ENCODE assay signal across 30 mouse cellular contexts in the genomic region with DNA sequence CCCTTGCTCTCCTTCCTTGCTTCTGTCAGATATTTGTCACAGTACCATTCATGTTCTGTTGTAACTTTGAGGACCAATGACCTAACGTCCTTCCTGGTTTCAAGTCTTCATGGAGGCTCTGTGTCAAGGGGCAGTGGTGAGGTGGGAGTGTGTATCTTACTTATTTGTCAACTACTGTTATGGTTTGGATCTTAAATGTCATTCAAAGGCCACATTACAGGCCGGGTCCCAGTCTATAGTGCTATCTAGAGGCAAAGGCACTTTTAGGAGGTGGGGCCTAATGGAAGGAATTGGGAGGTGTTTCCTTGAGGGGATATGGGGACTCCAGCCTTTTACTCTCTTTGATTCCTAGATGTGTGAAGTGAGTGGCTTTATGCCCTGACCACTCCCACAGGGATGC.
"Had no signal": no experiment of that assay in that cellular context is flagged by ENCODE, and none has a peak within 500 bp of the region (broad histone marks: within the 10 kb centered on the region; RNA-seq: fewer than 3 reads in every experiment).

No protein-coding gene starts in this region.

- H3K36me3 ChIP-seq: limb, embryonic 10.5 days; limb, embryonic 12.5 days; limb, embryonic 13.5 days; limb, embryonic 15.5 days; liver, embryonic 12.5 days; liver, embryonic 13.5 days; liver, embryonic 15.5 days; lung, embryonic 15.5 days; midbrain, embryonic 12.5 days; midbrain, embryonic 13.5 days; midbrain, embryonic 15.5 days; neural tube, embryonic 12.5 days; neural tube, embryonic 13.5 days had no signal

- H3K4me1 ChIP-seq: limb, embryonic 12.5 days; limb, embryonic 13.5 days; limb, embryonic 15.5 days; liver, embryonic 12.5 days; liver, embryonic 13.5 days; liver, embryonic 15.5 days; lung, embryonic 15.5 days; midbrain, embryonic 13.5 days; midbrain, embryonic 15.5 days; neural tube, embryonic 12.5 days; neural tube, embryonic 13.5 days had no signal

- H3K9ac ChIP-seq: limb, embryonic 12.5 days; limb, embryonic 13.5 days; limb, embryonic 15.5 days; liver, embryonic 12.5 days; liver, embryonic 13.5 days; liver, embryonic 14.5 days; liver, embryonic 15.5 days; liver, postnatal 0 days; lung, embryonic 14.5 days; lung, embryonic 15.5 days; midbrain, embryonic 12.5 days; midbrain, embryonic 13.5 days; midbrain, embryonic 15.5 days; neural tube, embryonic 12.5 days; neural tube, embryonic 13.5 days had no signal

- H3K9me3 ChIP-seq: limb, embryonic 10.5 days; limb, embryonic 12.5 days; limb, embryonic 13.5 days; limb, embryonic 15.5 days; liver, embryonic 12.5 days; liver, embryonic 13.5 days; liver, embryonic 15.5 days; lung, embryonic 15.5 days; megakaryocyte, embryonic 14.5 days; midbrain, embryonic 12.5 days; midbrain, embryonic 13.5 days; midbrain, embryonic 15.5 days; neural tube, embryonic 12.5 days; neural tube, embryonic 13.5 days had no signal

- DNase-seq: liver; liver, embryonic 13.5 days; liver, postnatal 0 days; lung, adult 18-20 months; lung, adult 2 months; lung, embryonic 14.5 days; lung, postnatal 10 days; lung, postnatal 14 days; lung, postnatal 36 days; lung, postnatal 4 days; midbrain, embryonic 14.5 days had no signal

- H3K27me3 ChIP-seq: limb, embryonic 12.5 days; limb, embryonic 13.5 days; limb, embryonic 15.5 days; liver, embryonic 12.5 days; liver, embryonic 13.5 days; lung, embryonic 15.5 days; midbrain, embryonic 13.5 days; midbrain, embryonic 15.5 days; neural tube, embryonic 12.5 days; neural tube, embryonic 13.5 days had no signal

- H3K4me3 ChIP-seq: limb, embryonic 10.5 days; limb, embryonic 12.5 days; limb, embryonic 13.5 days; limb, embryonic 15.5 days; liver, embryonic 12.5 days; liver, embryonic 13.5 days; liver, embryonic 15.5 days; lung, embryonic 15.5 days; megakaryocyte, embryonic 14.5 days; midbrain, embryonic 12.5 days; midbrain, embryonic 13.5 days; midbrain, embryonic 15.5 days; myocyte; neural tube, embryonic 12.5 days; neural tube, embryonic 13.5 days had no signal

- H3K27ac ChIP-seq: limb, embryonic 10.5 days; limb, embryonic 12.5 days; limb, embryonic 13.5 days; limb, embryonic 15.5 days; liver, embryonic 12.5 days; liver, embryonic 13.5 days; liver, embryonic 14.5 days; liver, embryonic 15.5 days; lung, embryonic 15.5 days; macrophage; midbrain, embryonic 12.5 days; midbrain, embryonic 13.5 days; midbrain, embryonic 15.5 days; neural tube, embryonic 12.5 days; neural tube, embryonic 13.5 days had no signal

- H3K4me2 ChIP-seq: limb, embryonic 12.5 days; limb, embryonic 13.5 days; limb, embryonic 15.5 days; liver, embryonic 11.5 days; liver, embryonic 12.5 days; liver, embryonic 13.5 days; liver, embryonic 15.5 days; lung, embryonic 14.5 days; lung, embryonic 15.5 days; midbrain, embryonic 12.5 days; midbrain, embryonic 13.5 days; midbrain, embryonic 15.5 days; neural tube, embryonic 12.5 days; neural tube, embryonic 13.5 days had no signal

- ATAC-seq: liver, embryonic 12.5 days; liver, postnatal 0 days; lung, postnatal 0 days; midbrain, embryonic 13.5 days; midbrain, embryonic 15.5 days; midbrain, embryonic 16.5 days had no signal
